Mouse (Mus musculus) CH12.LX (cell line): ENCODE data around the gene Olfr12.

Experiments
- BHLHE40 ChIP-seq: IDR thresholded peaks from 2 replicates; pipeline ENCODE4 v1.6.1; 2011; ENCODE audit warnings: mild to moderate bottlenecking, low read depth, low read length, improper control_type of control experiment
- CTCF ChIP-seq, 2 experiments: IDR thresholded peaks in 1 of 2; conservative IDR thresholded peaks in 1 of 2; 2 replicates each; pipeline ENCODE4 v1.5.1; 2011 to 2012; ENCODE audit warnings: low read depth in 2 of 2, low read length in 2 of 2, improper control_type of control experiment in 1 of 2, inconsistent platforms in 1 of 2, mild to moderate bottlenecking in 1 of 2, moderate library complexity in 1 of 2
- HCFC1 ChIP-seq: IDR thresholded peaks from 2 replicates; pipeline ENCODE4 v1.6.1; 2012; ENCODE audit warnings: low read depth, mild to moderate bottlenecking, inconsistent platforms, low read length, improper control_type of control experiment
- MAFK ChIP-seq: IDR thresholded peaks from 2 replicates; pipeline ENCODE4 v1.6.1; 2011; ENCODE audit warnings: low read length, improper control_type of control experiment; ENCODE audit not compliant: insufficient replicate concordance
- NRF1 ChIP-seq: IDR thresholded peaks from 2 replicates; pipeline ENCODE4 v1.6.1; 2014; ENCODE audit warnings: low read depth, mild to moderate bottlenecking, inconsistent platforms, low read length, improper control_type of control experiment, moderate library complexity
- POLR2A ChIP-seq: IDR thresholded peaks from 2 replicates; pipeline ENCODE4 v1.6.1; 2011; ENCODE audit warnings: low read depth, mild to moderate bottlenecking, improper control_type of control experiment, low read length
- SIN3A ChIP-seq: IDR thresholded peaks from 2 replicates; pipeline ENCODE4 v1.6.1; 2012; ENCODE audit warnings: low read length, improper control_type of control experiment, inconsistent platforms
- USF2 ChIP-seq: conservative IDR thresholded peaks from 2 replicates; pipeline ENCODE4 v1.6.1; 2011; ENCODE audit warnings: low read depth, low read length, improper control_type of control experiment

DNA sequence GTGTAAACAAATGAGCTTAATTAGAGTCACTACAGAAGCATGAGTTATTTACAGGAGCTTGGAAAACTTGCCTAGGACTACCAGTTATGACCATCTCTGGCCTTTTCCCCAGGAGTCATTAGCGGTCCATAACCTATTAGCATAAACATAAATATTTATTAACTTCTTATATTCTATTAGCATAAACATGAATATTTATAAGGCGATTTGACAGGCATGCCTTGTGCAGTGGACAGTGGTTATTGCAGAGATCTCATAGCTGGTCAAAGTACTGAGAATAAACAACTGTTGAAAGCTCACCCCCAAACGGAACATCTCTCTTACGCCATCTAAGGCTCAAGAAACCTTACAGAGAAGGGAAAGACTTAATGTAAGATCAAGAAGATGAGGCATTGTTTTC is 4.4 kb upstream of the Olfr12 start:
- TF ChIP-seq CTCF (conservative IDR thresholded peaks at IDR 0.05 in 1 of 2, IDR thresholded peaks at IDR 0.05 in 1 of 2; ENCODE audit: low read depth in 2 of 2, low read length in 2 of 2) (no peak), SIN3A (no peak), MAFK (no peak), NRF1 (no peak), HCFC1 (no peak), USF2 (no peak), BHLHE40 (no peak), POLR2A (no peak)
